Mouse (Mus musculus): ENCODE data around the gene Zfp78. TPM values are rescaled to one million over a fixed set of nuclear protein-coding genes. Genes with fewer than 3 reads are reported as not detected.

Gene Zfp78
- total RNA-seq, 2 experiments from 2014 or later, result 1.3 to 2.4 TPM

DNA sequence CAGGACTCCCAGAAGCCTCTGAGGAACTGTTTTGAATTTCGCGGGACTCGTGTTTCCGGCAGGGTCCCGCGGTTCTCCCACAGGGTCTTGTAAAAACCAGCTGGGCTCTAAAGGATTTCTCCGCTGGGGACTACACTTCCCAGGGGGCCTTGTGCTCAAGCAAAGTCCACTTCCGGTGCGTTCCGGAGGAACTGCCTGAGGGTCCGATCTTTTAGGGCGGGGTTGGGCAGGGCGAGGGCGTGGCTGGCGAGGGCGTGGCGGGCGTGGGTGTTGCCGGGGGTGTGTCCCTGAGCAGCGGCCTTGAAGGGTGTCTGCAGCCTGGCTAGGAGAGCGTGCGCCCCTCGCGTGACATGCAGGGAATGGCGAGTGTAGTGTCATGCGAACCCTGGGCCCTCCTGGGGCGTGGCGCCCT lies 20.0 kb downstream of the Zfp78 start, which contains the start of gene Zfp28:
Gene Zfp28, plus strand, starts transcription at position 252 of the 412 bp plus-strand sequence.
- peak; percentile 96 for DNase-seq
- intact Hi-C loops (cut with DNase I), result no loop called here

DNA sequence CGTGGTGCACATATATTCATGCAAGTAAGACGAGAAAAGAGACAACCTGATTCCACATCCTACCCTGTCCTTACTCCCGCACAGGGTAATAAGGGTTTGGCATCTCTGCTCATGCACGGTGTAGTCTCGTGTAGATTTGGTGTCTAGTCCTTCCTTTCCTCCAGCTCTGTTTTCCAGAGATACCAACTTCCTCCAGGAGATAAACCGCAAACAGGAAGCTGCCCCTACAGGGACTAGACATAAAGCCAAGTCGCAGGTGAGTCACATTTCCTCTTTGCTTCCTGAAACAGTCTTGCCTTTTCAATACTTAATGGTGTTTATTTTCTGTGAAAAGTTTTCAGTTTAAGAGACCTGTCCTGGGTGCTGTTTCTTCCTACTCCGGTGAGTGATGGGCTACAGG lies 20.9 kb downstream of the Zfp78 start:
- no peak for DNase-seq
- intact Hi-C loops (cut with DNase I), result no loop called here

DNA sequence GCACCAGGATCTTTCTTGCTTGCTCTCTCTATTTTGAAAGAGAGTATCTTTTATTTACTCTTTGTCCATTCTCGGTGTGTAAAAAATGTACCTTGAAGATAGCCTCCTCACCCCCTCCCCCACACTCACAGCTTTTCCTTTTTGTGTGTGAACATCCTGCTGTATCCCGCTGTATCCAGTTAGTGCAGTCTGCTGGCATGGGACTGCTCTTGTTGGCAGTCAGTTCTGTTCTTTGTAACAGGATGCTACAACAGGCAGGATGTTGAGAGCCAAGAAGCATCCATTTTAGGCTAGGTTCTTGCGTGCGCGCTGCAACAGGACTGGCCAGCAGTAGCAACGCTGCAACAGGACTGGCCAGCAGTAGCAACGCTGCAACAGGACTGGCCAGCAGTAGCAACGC lies 23.9 kb downstream of the Zfp78 start:
- peak; percentile 56 to 59 for DNase-seq
- intact Hi-C loops (cut with DNase I), result no loop called here

DNA sequence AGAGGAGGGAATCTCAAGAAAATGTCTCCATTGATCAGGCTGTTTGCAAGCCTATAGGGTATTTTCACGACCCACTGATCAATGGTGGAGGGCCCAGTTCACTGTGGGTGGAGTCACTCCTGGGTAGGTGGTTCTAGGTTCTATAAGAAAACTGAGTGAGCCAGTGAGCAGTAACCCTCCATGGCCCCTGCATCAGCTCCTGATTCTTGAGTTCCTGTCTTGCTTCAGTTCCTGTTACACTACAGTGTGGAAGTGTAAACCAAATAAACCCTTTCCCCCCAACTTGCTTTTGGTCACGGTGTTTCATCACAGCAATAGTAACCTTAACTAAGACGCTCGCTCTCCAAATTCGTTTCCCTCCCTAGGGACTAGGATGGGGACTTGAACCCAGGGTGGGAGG lies 25.9 kb downstream of the Zfp78 start:
- intact Hi-C loops (cut with DNase I), result no loop called here
- DNase-seq, result no peak

DNA sequence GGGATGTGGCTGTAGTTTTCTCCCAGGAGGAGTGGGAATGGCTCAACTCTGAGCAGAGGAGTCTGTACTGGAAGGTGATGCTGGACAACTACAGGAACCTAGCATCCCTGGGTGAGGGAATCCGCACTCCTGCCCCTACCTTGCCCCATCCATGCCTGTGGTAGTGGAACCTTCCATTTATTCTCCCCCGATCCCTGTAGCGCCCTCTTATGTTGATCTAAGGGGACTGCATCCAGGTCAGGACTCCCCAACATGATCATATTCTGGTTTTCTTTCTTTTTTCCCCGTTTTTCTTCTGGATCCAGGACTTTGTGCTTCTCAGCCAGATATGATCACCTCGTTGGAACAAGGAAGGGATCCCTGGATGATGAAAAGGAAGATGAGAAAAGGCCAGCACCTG lies 26.4 kb downstream of the Zfp78 start:
- intact Hi-C loops (cut with DNase I), result no loop called here
- no peak for DNase-seq

DNA sequence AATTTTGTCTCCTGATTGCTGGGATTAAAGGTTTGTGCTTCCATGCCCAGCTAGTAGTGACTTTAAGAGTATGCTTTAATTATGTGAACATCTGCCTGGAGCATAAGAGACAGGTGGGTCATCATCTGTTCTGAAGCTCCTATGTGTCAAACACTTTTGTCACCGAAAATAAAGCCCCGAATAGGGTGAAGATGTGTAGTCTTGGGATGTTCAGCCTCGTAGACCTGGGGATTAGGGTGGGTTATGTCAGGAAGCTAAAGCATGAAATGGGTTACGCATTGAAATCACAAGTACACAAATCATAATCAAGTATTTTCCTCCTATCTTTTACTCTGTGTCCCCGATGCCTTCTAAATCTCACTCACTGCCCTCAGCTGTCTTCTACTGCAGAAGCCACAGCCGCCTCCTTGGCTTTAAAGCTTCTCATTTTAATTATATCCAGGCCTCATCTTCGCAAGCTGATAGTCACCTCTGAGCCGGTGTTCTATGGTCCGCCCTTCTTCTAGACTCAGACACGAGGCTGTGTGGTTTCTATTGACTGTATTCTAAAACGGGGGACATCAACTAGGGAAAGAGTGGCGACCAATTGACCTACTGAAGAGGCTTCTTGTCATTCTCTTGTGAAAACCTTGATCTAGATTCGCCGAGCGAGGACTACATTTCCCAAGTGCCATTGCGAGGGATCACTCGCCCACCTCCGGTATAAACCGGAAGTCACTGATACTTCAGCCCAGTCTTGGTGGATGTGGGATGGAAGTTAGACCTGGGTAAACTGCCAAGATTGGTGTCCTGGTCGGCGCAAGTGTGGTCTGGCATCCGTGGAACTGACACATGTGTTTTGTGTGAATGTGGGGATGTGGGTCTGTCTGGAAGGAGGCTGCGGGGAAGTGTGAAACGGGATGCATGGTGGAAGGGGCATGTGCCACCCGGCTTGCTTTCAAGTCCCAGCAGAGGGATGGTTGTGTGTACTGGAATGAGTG lies 35.2 kb downstream of the Zfp78 start, which contains the start of gene Smim17:
Gene Smim17, plus strand, starts transcription at position 720 of the 980 bp plus-strand sequence.
- peak; percentile 46 to 58 for DNase-seq
- intact Hi-C loops (cut with DNase I), result no loop called here

DNA sequence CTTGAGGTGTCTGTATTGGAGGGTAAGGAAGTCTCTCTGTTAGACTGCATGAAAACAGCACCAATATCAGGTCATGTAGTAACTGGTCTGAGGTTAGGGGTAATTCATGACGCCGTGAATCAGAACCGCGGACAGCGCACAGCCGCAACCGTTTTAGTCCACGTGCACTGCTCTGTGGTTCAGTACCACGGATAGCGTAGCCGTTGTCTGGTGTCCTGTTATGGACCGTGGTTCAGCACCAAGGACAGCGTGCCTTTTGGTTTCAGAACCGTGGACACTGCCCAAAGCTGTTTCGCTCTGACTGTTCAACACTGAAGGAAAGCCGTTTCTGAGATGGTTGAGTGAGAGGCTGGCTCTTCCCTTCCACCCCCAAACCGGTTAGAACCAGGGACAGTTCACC lies 47.0 kb downstream of the Zfp78 start, which contains the start of gene Gm20715:
Gene Gm20715, plus strand, starts transcription at position 235 of the 400 bp plus-strand sequence.
- peak; percentile 96 to 99 for DNase-seq
- intact Hi-C loops (cut with DNase I), result loop anchor here (5.0 kb wide), 2 partner anchors 48 to 128 kb away; partner anchors contain the start of gene Zfp78

DNA sequence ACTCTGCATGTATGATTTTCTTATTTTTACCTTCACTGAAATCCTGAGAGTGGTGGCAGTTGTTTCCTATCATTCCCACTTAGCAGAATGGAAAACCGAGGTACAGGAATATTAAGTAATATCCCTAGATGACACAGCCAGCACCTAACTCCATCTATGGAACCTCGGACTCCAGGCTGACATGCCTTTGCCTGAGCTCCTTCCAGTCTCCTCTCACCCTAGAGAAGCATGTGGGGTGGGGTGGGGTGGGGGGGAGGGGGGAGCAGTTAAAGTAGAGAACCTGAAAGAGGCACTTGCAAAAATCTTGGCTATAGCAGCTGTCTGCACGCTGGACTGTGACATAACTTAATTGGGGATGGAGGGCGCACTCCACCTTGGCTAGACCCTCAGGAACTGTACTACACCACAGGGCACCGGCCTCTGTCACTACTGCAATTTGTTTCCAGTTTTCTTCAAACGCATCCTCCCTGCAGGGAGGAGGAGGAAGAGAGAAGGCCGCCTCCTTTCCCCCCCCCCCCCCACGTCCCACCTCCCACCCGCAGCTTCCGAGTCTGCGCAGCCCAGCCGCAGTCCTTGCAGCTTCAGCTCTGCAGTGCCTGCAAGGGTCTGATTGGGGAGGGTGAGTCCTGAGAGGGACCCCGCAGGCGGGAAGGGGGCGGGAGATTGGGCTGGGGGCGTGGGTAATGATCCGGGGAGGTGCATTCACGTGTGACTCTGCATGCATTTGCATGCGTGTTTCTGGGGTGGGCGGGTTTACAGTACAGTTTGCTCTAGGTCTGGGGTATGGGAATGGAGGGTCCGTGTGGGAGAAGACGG lies 51.8 kb downstream of the Zfp78 start:
- intact Hi-C loops (cut with DNase I), result loop anchor here (5.0 kb wide), 2 partner anchors 53 to 133 kb away; partner anchors contain the start of gene Zfp78
- no peak for DNase-seq

DNA sequence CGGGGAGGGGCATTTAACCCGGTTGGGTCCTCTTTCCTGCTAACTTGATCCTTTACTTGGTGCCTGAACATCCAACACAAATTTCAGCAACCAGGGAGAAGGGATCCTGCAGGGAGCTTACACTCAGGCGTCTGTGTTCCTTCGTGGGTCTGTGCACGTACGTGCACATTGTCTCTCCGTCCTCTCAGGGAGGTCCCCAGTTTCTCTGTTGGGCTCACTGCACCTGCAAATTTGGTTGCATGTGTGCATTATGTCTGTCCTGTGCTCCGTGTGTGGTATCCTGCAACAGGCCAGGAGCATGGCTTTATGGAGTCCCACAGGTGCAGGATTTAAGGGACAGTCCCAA lies 52.3 kb downstream of the Zfp78 start:
- DNase-seq, result no peak
- intact Hi-C loops (cut with DNase I), result no loop called here

DNA sequence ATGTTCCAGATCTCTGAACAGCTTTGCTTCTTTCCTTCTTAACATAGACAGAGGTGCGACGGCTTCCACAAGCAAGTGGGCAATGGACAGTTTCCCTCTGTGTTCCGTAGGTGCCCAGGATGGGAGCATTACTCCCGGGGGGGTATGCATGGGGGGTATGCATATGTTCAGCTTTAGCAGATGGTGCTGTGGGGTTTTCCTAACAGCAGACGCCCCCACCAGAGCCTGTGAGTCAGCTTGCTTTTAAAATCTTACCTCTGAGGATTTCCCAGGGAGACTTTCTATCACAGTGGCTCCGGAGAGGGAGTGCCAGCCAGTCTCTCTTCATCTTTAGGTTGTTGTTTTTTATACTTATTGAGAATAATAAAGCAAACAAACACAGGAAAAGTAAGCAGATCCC lies 56.8 kb downstream of the Zfp78 start:
- DNase-seq, result no peak
- intact Hi-C loops (cut with DNase I), result no loop called here

DNA sequence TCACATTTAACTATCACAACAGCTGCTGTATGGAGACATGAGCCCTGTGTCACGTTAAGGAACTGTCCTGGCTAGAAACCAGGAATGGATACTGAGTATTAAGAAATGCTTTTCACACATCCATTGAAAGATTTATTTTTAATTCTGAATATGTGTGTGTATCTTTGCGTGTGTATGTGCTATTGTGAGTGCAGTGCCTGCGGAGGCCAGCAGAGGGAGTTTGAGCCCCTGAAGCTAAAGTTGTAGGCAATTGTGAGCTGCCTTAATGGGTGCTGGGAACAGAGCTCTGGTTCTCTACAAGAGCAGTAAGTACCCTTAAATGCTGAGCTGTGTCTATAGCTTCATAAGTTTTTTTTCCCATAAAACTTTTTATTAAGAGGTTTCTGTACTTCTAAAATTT lies 66.3 kb downstream of the Zfp78 start:
- DNase-seq, result no peak
- intact Hi-C loops (cut with DNase I), result no loop called here

DNA sequence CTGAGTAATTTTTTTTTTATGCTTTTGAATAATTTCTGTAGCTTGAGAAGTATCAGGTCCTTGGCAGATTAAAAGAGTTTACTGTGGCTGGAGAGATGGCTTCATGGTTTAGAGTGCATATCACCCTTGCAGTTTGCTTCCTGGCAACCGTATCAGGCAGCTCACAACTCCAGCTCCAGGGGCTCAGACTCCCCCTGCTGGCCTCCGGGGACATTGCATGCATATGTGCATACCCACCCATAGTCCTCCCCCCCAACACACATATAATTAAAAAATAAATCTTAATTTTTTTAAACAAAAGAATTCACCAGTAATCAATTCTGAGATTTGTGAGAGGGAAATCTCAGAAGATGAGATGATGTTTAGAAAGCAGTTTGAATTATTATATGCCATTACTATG lies 67.3 kb downstream of the Zfp78 start:
- intact Hi-C loops (cut with DNase I), result loop anchor here (1.0 kb wide), 1 partner anchor 71 kb away; no protein-coding TSS in a partner anchor
- peak; percentile 3 to 18 for DNase-seq

Other genes with a start within 250 kb of the Zfp78 start
- gene Zfp787, start 207.3 kb upstream of the Zfp78 start, total RNA-seq (2021), result 10 to 100 TPM; 44.2 to 48.6 TPM
- gene Zfp444, start 191.1 kb upstream of the Zfp78 start, total RNA-seq (2021), result 10 to 100 TPM; 11.8 to 13.8 TPM
- gene Galp, start 166.2 kb upstream of the Zfp78 start, total RNA-seq (2021), result not detected
- gene Zscan5b, start 141.0 kb upstream of the Zfp78 start, total RNA-seq (2021), result not detected
- gene Epp13, start 110.6 kb upstream of the Zfp78 start, total RNA-seq (2021), result not detected
- gene Zfp667, start 76.7 kb upstream of the Zfp78 start, total RNA-seq (2021), result 1 to 10 TPM; 2.1 to 2.4 TPM
- 1 to 10 TPM; 1.5 to 1.9 TPM for gene Zfp583, start 32.0 kb upstream of the Zfp78 start, total RNA-seq (2021)
- under 1 TPM; 0.14 to 0.27 TPM for gene Gm3854, start 19.5 kb upstream of the Zfp78 start, total RNA-seq (2021)
- 1 to 10 TPM; 4.3 to 4.5 TPM for gene Zfp28, start 20.0 kb downstream of the Zfp78 start, total RNA-seq (2021)
- gene Smim17, start 35.4 kb downstream of the Zfp78 start, total RNA-seq (2021), result not detected
- not detected for gene Gm20715, start 47.0 kb downstream of the Zfp78 start, total RNA-seq (2021)
- not detected for gene Olfr1344, start 75.4 kb downstream of the Zfp78 start, total RNA-seq (2021)
- gene Olfr1336, start 92.9 kb downstream of the Zfp78 start, total RNA-seq (2021), result not detected
- not detected for gene Olfr1346, start 103.8 kb downstream of the Zfp78 start, total RNA-seq (2021)
- not detected for gene Olfr5, start 123.7 kb downstream of the Zfp78 start, total RNA-seq (2021)
- not detected for gene Olfr1347, start 136.5 kb downstream of the Zfp78 start, total RNA-seq (2021)
- gene Olfr1348, start 145.5 kb downstream of the Zfp78 start, total RNA-seq (2021), result not detected
- not detected for gene Olfr1349, start 159.7 kb downstream of the Zfp78 start, total RNA-seq (2021)
- gene Olfr1350, start 201.6 kb downstream of the Zfp78 start, total RNA-seq (2021), result not detected

Data from heart, postnatal 10 days (tissue).